ENCODE assay signal across 8 mouse cellular contexts in genomic region chr6:120531020-120531965, GRCm38 (mm10). TPM values are rescaled to one million over a fixed set of nuclear protein-coding genes. Genes with fewer than 3 reads are reported as not detected.
DNase-seq lines count a peak whose midpoint lies in the region; ATAC-seq and TF ChIP-seq lines count a peak whose summit lies in the region.

Gene Hdhd5, minus strand, starts transcription at chr6:120531319.

- H3K27me3 ChIP-seq in hindbrain, embryonic 10.5 days (ENCODE audit: insufficient read depth, poor library complexity, severe bottlenecking) = no peaks in the 10 kb centered on the region
- H3K27me3 ChIP-seq in lung, postnatal 0 days (replicated peaks; ENCODE audit: insufficient read depth, low read length) = no peaks in the 10 kb centered on the region

- no peak for TF ChIP-seq CTCF in lung, postnatal 0 days (IDR thresholded peaks at IDR 0.05)

- WGBS in hindbrain, embryonic 10.5 days = under 1% methylated on average over 75 of the region's 75 CpGs
- under 1% methylated on average over 69 of the region's 75 CpGs for WGBS in lung, postnatal 0 days

- TF ChIP-seq EP300 in lung, postnatal 0 days (IDR thresholded peaks at IDR 0.05) = no peak

- H3K27ac ChIP-seq in hindbrain, embryonic 10.5 days = peak within 1 kb of the TSS; percentile 96
- H3K27ac ChIP-seq in lung, postnatal 0 days (ENCODE audit: low read length) = peak within 1 kb of the TSS; percentile 55; the same call in 1 of the 2 replicates

- DNase-seq in MEL-GATA-1-ER (ENCODE audit: extremely low read depth, low read depth) = peak; percentile 70
- peak; percentile 93 for DNase-seq in cerebellum, adult 8-10 months
- peak; percentile 95 for DNase-seq in hindbrain, embryonic 10.5 days (ENCODE audit: low spot score)
- peak; percentile 94 for DNase-seq in layer of hippocampus, adult 9-11 months
- DNase-seq in lung, postnatal 0 days (ENCODE audit: low spot score) = peak; percentile 96
- DNase-seq in ovary, postnatal 14 days (ENCODE audit: low spot score) = peak; percentile 83
- DNase-seq in thymus, postnatal 14 days = peak; percentile 97

- no peaks in the 10 kb centered on the region for H3K9me3 ChIP-seq in hindbrain, embryonic 10.5 days
- no peaks in the 10 kb centered on the region for H3K9me3 ChIP-seq in lung, postnatal 0 days (ENCODE audit: low read length)

- H3K36me3 ChIP-seq in hindbrain, embryonic 10.5 days = 0 out of 2 replicates have a peak, but pooled peaks cover 11% of the 10 kb centered on the region
- no peaks in the 10 kb centered on the region for H3K36me3 ChIP-seq in lung, postnatal 0 days (ENCODE audit: insufficient read depth, low read length)

- ATAC-seq in frontal cortex, adult (ENCODE audit: low TSS enrichment) = peak; percentile 96
- peak; percentile 100 for ATAC-seq in lung, postnatal 0 days

- peak within 1 kb of the TSS; percentile 88 for H3K4me2 ChIP-seq in lung, postnatal 0 days (replicated peaks; ENCODE audit: low read depth, low read length)

- H3K9ac ChIP-seq in lung, postnatal 0 days (replicated peaks; ENCODE audit: low read depth) = peak within 1 kb of the TSS; percentile 60

- peaks cover 33% of the 10 kb centered on the region for H3K4me1 ChIP-seq in hindbrain, embryonic 10.5 days (replicated peaks)
- no peaks in the 10 kb centered on the region; the same call in 1 of the 2 replicates for H3K4me1 ChIP-seq in lung, postnatal 0 days (ENCODE audit: insufficient read depth, low read depth, low read length)

- H3K4me3 ChIP-seq in hindbrain, embryonic 10.5 days = peak within 1 kb of the TSS; percentile 95
- H3K4me3 ChIP-seq in lung, postnatal 0 days (ENCODE audit: low read depth, low read length) = peak within 1 kb of the TSS; percentile 87

RNA-seq across cellular contexts. Expression of gene Hdhd5, which starts in this region (rescaled TPM):
- polyA plus RNA-seq in hindbrain, embryonic 10.5 days (2016; fragmentation: Nextera tagmentation; extraction: Ambion mirVana) = 21.3 and 22.2 TPM in 2 replicates
- polyA plus RNA-seq in lung, postnatal 0 days (2015; fragmentation: Nextera tagmentation; extraction: Ambion mirVana) = 10.1 and 10.5 TPM in 2 replicates

Comparison
In these comparisons a context has a peak if more than half of its experiments do, and no peak if none do; other contexts are left out.
1. Peak in every context shown above with its lines: DNase-seq, ATAC-seq, H3K4me3 ChIP-seq and H3K27ac ChIP-seq.